Mouse (Mus musculus): ENCODE measurements around the gene Fermt3. TPM values are rescaled to one million over a fixed set of nuclear protein-coding genes. Genes with fewer than 3 reads are reported as not detected.
A peak's percentile ranks its signal among the peaks of the same experiment; 100 is the strongest.

Gene Fermt3
- total RNA-seq, 2 experiments from 2014 or later: 3.5 to 3.7 TPM

GRCm38 (mm10) chr19:6990712-6991111, 28.6 kb downstream of the Fermt3 start:
- no peak for DNase-seq

- DNase-seq: no peak
Measured at GRCm38 (mm10) chr19:6989251-6989650, 30.0 kb downstream of the Fermt3 start.

- no peak for DNase-seq
Measured at GRCm38 (mm10) chr19:6987904-6988285, 31.4 kb downstream of the Fermt3 start.

- DNase-seq: peak; percentile 76
Measured at GRCm38 (mm10) chr19:6987061-6987903, 32.0 kb downstream of the Fermt3 start, which contains the start of gene Vegfb. Vegfb (minus strand) TSS chr19:6987651.

GRCm38 (mm10) chr19:6985951-6986708, 33.1 kb downstream of the Fermt3 start:
- DNase-seq: no peak

GRCm38 (mm10) chr19:6985300-6985699, 34.0 kb downstream of the Fermt3 start:
- no peak for DNase-seq

GRCm38 (mm10) chr19:6983621-6984020, 35.6 kb downstream of the Fermt3 start:
- no peak for DNase-seq

GRCm38 (mm10) chr19:6981465-6981864, 37.8 kb downstream of the Fermt3 start:
- no peak for DNase-seq

- DNase-seq: peak; percentile 99
Measured at GRCm38 (mm10) chr19:6980381-6981093, 38.7 kb downstream of the Fermt3 start, which contains the start of gene Fkbp2. Fkbp2 (minus strand) TSS chr19:6980501.

GRCm38 (mm10) chr19:6979486-6980380, 39.5 kb downstream of the Fermt3 start:
- DNase-seq: peak; percentile 100

GRCm38 (mm10) chr19:6979001-6979479, 40.2 kb downstream of the Fermt3 start:
- DNase-seq: peak; percentile 38

GRCm38 (mm10) chr19:6978639-6978974, 40.7 kb downstream of the Fermt3 start:
- DNase-seq: no peak

GRCm38 (mm10) chr19:6977759-6978638, 41.3 kb downstream of the Fermt3 start:
- DNase-seq: no peak

GRCm38 (mm10) chr19:6975537-6976521, 43.4 kb downstream of the Fermt3 start, which contains the start of gene Plcb3:
Plcb3 (minus strand) TSS chr19:6976470.
- DNase-seq: peak; percentile 72

- DNase-seq: peak; percentile 88
Measured at GRCm38 (mm10) chr19:6974211-6975205, 44.8 kb downstream of the Fermt3 start, which contains the start of gene Ppp1r14b. Ppp1r14b (plus strand) TSS chr19:6974968.

GRCm38 (mm10) chr19:6973581-6974190, 45.6 kb downstream of the Fermt3 start:
- no peak for DNase-seq

- DNase-seq: no peak
Measured at GRCm38 (mm10) chr19:6972247-6972917, 46.9 kb downstream of the Fermt3 start.

Measured in heart, postnatal 4 days (tissue).